Mouse (Mus musculus): ENCODE results near the gene Inpp4a. TPM values are rescaled to one million over a fixed set of nuclear protein-coding genes. Genes with fewer than 3 reads are reported as not detected.

Gene Inpp4a
- polyA plus RNA-seq, 1 experiment from 2014 or later: 22.9 TPM

DNA sequence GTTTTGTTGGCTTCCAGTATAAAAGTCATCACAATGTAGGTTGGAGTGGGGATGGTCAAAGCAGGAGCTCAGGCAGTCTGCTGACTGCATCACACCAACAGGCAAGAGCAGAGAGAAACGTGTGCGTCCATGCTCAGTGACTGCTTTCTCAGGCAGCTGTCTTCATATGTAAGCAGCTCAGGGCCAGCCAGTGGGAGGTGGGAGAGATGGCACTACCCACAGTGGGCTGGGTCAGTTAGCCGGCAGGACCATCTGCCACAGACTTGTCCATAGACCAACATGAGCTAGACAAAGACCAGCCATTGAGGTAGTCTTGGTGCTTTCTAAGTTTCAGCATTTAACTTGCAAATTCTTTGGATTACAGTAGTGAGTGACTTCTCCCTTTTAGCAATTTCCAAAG, 56.6 kb downstream of the Inpp4a start:
- H3K4me3 ChIP-seq (ENCODE audit: inconsistent target): no peak overlapping the region
- H3K27ac ChIP-seq: no peak overlapping the region; the same call in 1 of the 2 replicates
- peaks cover 24% of the 10 kb centered on the region; the same call in 1 of the 2 replicates for H3K36me3 ChIP-seq (ENCODE audit: inconsistent target)
- H3K79me2 ChIP-seq (ENCODE audit: inconsistent target): peaks cover 52% of the 10 kb centered on the region; the same call in 1 of the 2 replicates
- WGBS (ENCODE audit: missing documents): 95% methylated on average over 3 of the region's 3 CpGs

DNA sequence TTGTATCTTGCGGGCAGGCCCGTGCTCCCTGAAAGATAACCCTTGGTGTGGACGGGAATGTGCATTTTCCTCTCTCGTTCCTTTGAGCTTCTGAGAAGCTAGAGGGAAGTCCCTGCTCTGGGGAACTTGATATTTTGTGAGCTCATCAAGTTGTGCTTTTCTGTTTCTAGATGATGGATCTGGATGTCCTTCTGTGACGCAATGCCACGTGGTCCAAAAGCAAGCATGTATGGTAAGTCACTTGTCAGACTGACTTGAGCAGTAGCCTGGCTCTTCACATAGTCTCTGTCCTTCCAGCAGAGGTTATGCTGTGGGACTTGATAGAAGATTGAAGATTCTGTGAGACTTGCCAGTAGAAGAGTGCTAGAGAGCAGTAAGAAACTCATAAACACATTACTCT, 57.5 kb downstream of the Inpp4a start:
- H3K27ac ChIP-seq: peak overlapping the region; percentile 29; the same call in 1 of the 2 replicates
- 69% methylated on average over 6 of the region's 6 CpGs for WGBS (ENCODE audit: missing documents)
- H3K4me3 ChIP-seq (ENCODE audit: inconsistent target): no peak overlapping the region
- H3K36me3 ChIP-seq (ENCODE audit: inconsistent target): peaks cover 24% of the 10 kb centered on the region; the same call in 1 of the 2 replicates
- peaks cover 43% of the 10 kb centered on the region; the same call in 1 of the 2 replicates for H3K79me2 ChIP-seq (ENCODE audit: inconsistent target)

DNA sequence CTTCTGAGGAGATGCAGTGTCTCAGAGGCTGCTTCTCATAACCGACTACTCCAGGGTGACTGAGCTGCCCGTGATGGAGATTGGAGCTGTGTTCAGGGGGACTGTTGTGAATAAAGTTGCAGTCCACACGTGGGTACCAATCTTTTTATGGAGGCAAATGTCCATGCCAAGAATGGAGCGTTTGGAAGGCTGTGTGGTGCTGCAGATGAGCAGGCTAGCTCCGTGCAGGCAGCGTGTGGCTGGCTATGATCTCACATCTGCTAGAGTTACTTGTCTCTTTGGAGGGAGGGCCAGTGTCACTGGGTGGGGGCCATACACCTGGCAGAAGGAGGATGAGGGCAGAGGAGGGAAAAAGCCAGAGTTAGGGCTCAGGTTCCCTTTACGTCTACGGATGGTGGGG, 59.0 kb downstream of the Inpp4a start:
- H3K27ac ChIP-seq: no peak overlapping the region

DNA sequence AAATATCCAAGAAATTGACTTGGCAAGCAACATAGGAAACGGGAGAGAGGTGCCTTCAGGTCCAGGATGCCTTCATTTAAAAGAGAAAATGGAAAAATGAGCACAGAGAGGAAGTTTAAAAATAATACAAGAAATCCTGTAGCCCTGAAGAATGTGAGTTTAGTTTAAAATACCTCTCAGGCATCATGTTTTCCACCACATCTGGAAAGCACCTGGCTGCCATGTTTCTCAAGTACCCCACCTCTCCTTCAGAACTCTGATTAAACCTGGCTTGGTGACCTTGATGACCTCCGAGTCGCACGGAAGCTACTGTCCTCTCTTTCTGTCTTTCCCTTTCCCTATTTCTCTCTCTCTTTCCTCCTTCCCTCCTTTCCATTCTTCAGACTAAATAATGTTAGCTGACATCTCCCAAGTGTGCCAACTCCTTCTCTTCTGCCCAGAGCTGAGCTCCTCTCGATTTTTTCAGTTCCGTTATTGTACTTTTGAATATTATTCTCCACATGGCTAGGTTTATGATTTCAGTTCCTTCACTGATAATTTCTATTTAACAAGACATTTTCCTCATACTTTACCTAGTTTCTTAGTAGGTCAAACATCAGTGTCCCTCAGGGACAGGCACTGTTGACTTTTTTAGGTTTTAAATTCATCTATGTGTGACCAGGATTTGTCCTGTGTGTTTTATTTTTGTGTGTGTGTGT, 59.9 kb downstream of the Inpp4a start:
- Histone ChIP-seq H3K4me3 (ENCODE audit: inconsistent target) (no peak overlapping the region), H3K27ac (no peak overlapping the region), H3K36me3 (ENCODE audit: inconsistent target) (peaks cover 44% of the 10 kb centered on the region; the same call in 1 of the 2 replicates), H3K79me2 (ENCODE audit: inconsistent target) (peaks cover 19% of the 10 kb centered on the region; the same call in 1 of the 2 replicates)
- 98% methylated on average over 6 of the region's 6 CpGs for WGBS (ENCODE audit: missing documents)

More for the DNA sequence above, 59.0 kb downstream of the Inpp4a start:
- no peak overlapping the region for H3K4me3 ChIP-seq (ENCODE audit: inconsistent target)
- H3K36me3 ChIP-seq (ENCODE audit: inconsistent target): peaks cover 35% of the 10 kb centered on the region; the same call in 1 of the 2 replicates
- WGBS (ENCODE audit: missing documents): 91% methylated on average over 7 of the region's 8 CpGs
- peaks cover 28% of the 10 kb centered on the region; the same call in 1 of the 2 replicates for H3K79me2 ChIP-seq (ENCODE audit: inconsistent target)

DNA sequence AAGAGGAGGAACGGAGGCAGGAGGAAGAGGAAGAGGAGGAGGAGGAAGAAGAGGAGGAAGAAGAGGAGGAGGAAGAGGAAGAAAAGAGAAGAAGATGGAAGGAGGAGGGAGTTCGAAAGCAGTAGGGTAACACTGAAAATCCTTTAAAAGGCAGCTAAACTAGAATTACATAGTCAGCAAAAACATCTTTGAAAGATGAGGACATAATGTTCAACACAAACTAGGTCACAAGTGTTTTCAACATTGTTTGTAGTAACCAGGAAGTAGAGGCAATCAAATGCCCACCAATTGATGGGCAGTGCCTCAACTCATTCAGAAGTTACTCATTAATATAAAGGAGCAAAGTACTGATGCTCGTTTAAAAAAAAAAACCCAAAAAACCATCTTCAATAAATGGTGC, 61.1 kb downstream of the Inpp4a start:
- WGBS (ENCODE audit: missing documents): 96% methylated on average over 2 of the region's 3 CpGs
- H3K79me2 ChIP-seq (ENCODE audit: inconsistent target): peaks cover 7% of the 10 kb centered on the region; the same call in 1 of the 2 replicates
- peaks cover 52% of the 10 kb centered on the region; the same call in 1 of the 2 replicates for H3K36me3 ChIP-seq (ENCODE audit: inconsistent target)
- no peak overlapping the region for H3K4me3 ChIP-seq (ENCODE audit: inconsistent target)
- H3K27ac ChIP-seq: no peak overlapping the region

DNA sequence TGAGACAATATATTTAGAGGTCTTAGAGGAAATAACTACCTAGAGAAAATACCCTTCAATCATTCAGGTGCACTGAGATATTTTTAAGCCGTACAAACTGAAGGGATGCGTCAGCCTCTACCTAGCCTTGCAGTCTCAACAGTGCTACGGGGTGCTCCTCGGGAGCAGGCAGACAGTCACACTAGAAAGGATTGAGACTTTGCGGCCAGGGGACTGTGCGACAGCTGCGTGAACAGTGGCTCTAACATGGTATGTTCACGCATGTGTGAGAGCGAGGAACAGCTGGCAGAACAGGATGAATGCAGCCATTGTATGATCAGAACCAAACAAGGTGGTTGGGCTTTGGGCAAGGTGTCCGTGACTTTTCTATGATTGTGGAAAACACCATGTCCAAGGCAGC, 63.1 kb downstream of the Inpp4a start:
- H3K4me3 ChIP-seq (ENCODE audit: inconsistent target): no peak overlapping the region
- H3K27ac ChIP-seq: no peak overlapping the region
- WGBS (ENCODE audit: missing documents): 96% methylated on average over 10 of the region's 10 CpGs
- H3K79me2 ChIP-seq (ENCODE audit: inconsistent target): no peaks in the 10 kb centered on the region; the same call in 1 of the 2 replicates
- peaks cover 68% of the 10 kb centered on the region for H3K36me3 ChIP-seq (ENCODE audit: inconsistent target)

DNA sequence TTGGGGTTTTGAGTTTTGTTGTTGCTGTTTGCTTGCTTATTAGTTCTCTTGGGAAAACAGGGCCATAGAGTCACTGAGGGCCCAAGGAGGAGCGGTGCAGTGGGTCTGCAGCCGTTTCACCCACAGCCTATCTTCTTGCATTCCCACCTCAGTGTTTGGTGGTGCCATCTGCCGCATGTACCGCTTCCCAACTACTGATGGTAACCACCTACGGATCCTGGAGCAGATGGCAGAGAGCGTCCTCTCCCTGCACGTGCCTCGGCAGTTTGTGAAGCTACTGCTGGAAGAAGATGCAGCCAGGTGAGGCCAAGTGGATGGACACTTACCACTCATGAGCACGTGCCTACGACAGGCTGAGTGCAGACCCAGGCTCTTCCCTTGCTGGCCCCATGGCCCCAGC, 68.5 kb downstream of the Inpp4a start:
- H3K79me2 ChIP-seq (ENCODE audit: inconsistent target): no peaks in the 10 kb centered on the region
- 95% methylated on average over 10 of the region's 10 CpGs for WGBS (ENCODE audit: missing documents)
- no peak overlapping the region for H3K4me3 ChIP-seq (ENCODE audit: inconsistent target)
- H3K27ac ChIP-seq: no peak overlapping the region
- H3K36me3 ChIP-seq (ENCODE audit: inconsistent target): peaks cover 89% of the 10 kb centered on the region

DNA sequence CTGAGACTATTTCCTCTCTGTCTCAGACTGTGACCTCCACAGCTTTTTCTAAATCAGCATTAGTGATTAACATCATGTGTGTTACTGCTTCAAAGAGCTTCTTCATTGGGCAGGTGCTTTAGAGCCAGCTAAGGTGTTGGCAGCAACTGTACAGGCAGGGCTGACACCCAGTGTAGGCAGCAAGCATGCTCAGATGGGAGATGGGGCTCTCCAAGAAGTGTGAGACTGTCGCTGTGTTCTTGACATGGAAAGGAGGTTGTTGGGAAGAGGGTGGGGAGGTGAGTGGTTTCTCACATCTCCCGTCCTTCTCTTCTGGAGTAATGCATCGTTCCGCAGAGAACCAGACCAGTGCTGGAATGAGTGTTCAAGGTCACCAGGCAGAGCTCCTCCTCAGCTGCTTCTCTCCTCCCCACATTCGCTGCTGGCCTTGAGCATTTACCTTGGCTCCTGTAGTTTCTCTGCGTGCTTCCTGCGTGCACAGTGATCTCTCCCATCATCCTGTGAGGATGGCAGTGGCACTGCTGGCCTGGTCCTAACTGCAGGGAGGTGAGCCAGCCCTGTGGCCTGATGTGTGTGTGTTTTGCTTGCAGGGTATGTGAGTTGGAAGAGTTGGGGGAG, 69.2 kb downstream of the Inpp4a start:
- peaks cover 89% of the 10 kb centered on the region for H3K36me3 ChIP-seq (ENCODE audit: inconsistent target)
- H3K27ac ChIP-seq: no peak overlapping the region
- no peak overlapping the region for H3K4me3 ChIP-seq (ENCODE audit: inconsistent target)
- no peaks in the 10 kb centered on the region for H3K79me2 ChIP-seq (ENCODE audit: inconsistent target)
- WGBS (ENCODE audit: missing documents): 93% methylated on average over 7 of the region's 7 CpGs

DNA sequence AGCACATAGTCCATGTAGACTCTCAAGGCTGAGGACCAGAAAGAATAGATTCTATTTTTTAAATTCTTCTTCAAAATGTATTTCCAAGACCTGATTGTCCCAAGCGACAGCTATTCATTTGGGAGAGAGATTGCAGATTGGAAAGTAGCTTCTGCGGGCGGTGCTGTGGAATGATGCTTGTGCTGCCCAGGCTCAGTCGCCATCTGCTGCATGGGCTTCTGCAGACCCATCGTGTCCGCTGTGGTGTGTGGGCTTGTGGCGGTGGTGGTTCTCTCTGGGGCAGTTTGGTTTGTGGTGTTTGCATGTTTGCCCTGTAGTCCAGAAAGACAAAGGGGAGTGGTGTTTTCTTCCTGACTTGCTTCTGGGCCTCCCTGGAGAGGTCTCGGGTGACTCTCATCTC, 76.5 kb downstream of the Inpp4a start:
- WGBS (ENCODE audit: missing documents): 95% methylated on average over 8 of the region's 8 CpGs
- H3K36me3 ChIP-seq (ENCODE audit: inconsistent target): peaks cover 88% of the 10 kb centered on the region
- no peaks in the 10 kb centered on the region for H3K79me2 ChIP-seq (ENCODE audit: inconsistent target)
- H3K27ac ChIP-seq: no peak overlapping the region
- H3K4me3 ChIP-seq (ENCODE audit: inconsistent target): no peak overlapping the region

DNA sequence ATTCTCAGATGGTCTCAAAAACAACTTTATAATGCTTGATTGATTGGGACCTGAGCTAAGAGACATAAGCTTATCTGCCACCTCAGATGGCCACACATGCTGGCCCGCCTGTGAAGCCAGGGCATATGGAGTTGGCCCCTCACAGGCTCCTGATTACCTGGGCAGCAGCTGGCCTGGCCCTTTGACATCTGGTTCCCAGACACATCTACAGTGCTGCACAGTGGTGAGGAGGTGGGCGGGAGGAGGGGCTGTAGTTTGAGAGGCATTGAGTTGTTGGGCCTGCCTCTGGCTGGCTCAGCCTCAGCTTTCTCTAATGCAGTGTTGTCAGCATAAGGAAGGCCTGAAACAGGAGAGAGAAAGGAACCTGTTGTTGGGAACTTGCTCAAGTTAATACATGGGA, 77.1 kb downstream of the Inpp4a start:
- Histone ChIP-seq H3K79me2 (ENCODE audit: inconsistent target) (no peaks in the 10 kb centered on the region), H3K36me3 (ENCODE audit: inconsistent target) (peaks cover 88% of the 10 kb centered on the region), H3K27ac (no peak overlapping the region), H3K4me3 (ENCODE audit: inconsistent target) (no peak overlapping the region)
- 100% methylated on average over 2 of the region's 2 CpGs for WGBS (ENCODE audit: missing documents)

DNA sequence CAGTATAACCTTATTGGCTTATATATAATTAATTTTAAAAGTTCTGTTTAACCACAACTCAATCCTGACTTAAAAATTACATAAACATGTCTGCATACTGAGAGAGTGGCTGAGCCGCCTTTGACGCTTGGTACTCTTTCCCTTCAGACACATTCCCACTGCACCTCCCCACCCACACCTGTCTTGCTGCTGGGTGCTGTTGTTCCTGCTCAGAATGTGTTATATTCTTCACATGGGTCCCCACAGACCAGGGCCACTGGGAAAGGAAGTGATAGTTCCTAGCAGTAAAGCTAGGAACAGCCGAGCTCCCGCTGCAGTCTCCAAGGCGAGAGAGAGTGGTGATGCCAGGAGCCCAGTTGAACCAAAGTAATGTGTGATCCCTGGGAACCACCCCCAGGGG, 78.4 kb downstream of the Inpp4a start:
- Histone ChIP-seq H3K4me3 (ENCODE audit: inconsistent target) (no peak overlapping the region), H3K36me3 (ENCODE audit: inconsistent target) (peaks cover 87% of the 10 kb centered on the region), H3K27ac (no peak overlapping the region), H3K79me2 (ENCODE audit: inconsistent target) (no peaks in the 10 kb centered on the region)
- WGBS (ENCODE audit: missing documents): 97% methylated on average over 3 of the region's 5 CpGs

DNA sequence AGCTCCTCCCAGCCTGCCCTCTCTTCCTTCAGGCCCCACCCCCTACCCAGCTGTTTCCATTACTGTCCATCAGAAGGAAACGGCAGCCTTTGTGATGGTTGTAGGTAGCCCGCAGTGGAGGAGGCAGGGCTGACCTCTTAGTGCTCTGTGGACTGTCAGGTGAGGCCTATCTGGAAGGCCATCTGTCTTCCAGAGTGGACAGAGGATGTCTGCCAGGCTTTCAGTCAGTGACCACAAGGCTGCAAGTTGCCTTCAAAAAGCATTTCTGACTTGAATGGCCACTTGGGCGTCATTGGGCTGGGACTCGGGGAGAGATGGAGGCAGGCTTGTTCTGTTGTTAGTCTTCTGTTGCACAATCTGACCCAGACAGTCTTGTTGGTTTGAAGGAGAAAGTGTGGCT, 79.9 kb downstream of the Inpp4a start:
- WGBS (ENCODE audit: missing documents): 98% methylated on average over 4 of the region's 4 CpGs
- Histone ChIP-seq H3K27ac (no peak overlapping the region), H3K36me3 (ENCODE audit: inconsistent target) (peaks cover 85% of the 10 kb centered on the region), H3K4me3 (ENCODE audit: inconsistent target) (no peak overlapping the region), H3K79me2 (ENCODE audit: inconsistent target) (no peaks in the 10 kb centered on the region)

DNA sequence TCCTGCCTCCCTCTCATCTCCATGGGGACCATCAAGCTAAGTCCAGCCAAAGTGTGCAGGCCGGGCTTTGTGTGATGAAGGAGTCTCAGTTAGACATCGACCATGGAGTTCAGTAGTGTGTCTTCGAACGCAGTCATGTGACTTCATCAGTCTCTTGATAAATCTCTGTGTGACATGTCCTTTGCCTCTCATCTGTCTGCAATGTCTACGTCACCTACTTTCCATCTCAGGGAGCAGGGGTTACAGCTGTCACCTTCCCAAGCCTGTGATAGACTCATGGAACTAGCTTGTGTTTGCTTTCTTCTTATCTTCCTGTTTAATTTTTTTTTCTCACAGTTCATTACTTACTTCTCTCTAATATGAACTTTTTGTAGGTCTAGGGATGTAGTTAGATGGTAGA, 81.2 kb downstream of the Inpp4a start:
- Histone ChIP-seq H3K4me3 (ENCODE audit: inconsistent target) (no peak overlapping the region), H3K36me3 (ENCODE audit: inconsistent target) (peaks cover 81% of the 10 kb centered on the region), H3K27ac (no peak overlapping the region), H3K79me2 (ENCODE audit: inconsistent target) (no peaks in the 10 kb centered on the region)
- 96% methylated on average over 5 of the region's 5 CpGs for WGBS (ENCODE audit: missing documents)

DNA sequence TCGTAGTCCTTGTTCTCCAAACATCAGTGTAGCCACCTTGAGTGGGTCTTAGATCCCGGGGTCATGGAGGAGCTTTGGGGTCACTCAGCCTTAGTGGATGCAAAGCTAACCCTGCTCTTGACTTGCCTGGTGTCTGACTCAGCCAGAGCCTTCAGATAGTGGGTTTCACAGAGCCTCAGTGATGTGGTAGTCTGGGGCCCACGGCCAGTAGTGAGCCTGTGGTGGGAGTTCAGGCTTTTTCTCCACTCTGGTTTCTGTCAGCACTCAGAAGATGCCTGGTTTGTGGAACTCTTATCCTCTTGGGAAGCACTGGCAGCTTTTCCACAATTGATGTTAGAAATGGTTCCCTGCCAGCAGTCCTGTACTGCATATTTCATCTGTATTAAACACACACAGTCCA, 84.6 kb downstream of the Inpp4a start:
- no peak overlapping the region for H3K27ac ChIP-seq
- H3K4me3 ChIP-seq (ENCODE audit: inconsistent target): no peak overlapping the region
- no peaks in the 10 kb centered on the region for H3K79me2 ChIP-seq (ENCODE audit: inconsistent target)
- WGBS (ENCODE audit: missing documents): 82% methylated on average over 3 of the region's 3 CpGs
- H3K36me3 ChIP-seq (ENCODE audit: inconsistent target): peaks cover 92% of the 10 kb centered on the region

DNA sequence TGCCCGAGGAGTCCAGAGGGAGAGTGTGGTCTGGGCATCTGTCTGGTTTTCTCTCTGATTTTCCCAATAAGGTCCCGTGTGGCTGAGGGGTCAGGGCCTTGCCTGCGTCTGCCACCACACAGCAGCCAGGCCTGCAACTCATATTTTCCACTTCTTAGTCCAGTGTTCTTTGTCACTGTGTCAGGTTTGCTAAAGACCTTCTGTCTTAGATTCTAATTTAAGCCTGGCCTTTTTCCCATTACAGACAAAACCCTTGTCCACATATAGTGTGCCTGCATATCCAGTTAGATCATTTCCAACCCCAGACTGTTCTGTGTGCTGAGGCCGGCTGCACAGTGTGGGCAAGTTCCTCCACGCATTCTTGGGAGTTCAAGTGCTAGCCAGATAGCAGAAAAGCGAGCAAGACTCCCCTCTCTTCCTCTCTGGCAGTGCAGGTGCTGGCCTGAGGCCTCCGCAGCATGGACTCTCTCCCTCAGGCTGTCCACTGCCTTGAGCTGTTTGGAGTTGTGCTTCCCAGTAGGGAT, 86.8 kb downstream of the Inpp4a start:
- peaks cover 90% of the 10 kb centered on the region for H3K36me3 ChIP-seq (ENCODE audit: inconsistent target)
- H3K4me3 ChIP-seq (ENCODE audit: inconsistent target): no peak overlapping the region
- WGBS (ENCODE audit: missing documents): 96% methylated on average over 7 of the region's 7 CpGs

More for the DNA sequence above, 86.8 kb downstream of the Inpp4a start:
- H3K27ac ChIP-seq: no peak overlapping the region
- H3K79me2 ChIP-seq (ENCODE audit: inconsistent target): no peaks in the 10 kb centered on the region

Measured in macrophage (primary cell).